Mouse (Mus musculus) heart, adult 9 months (tissue): ENCODE data around the gene Olfr68.
"Not testable (repeated sequence)": the region's sequence is repeated elsewhere in the genome, so short reads cannot be mapped to it uniquely, and the experiment has no call there.

Experiments used
- DNase-seq, 2 experiments: peaks; one replicate each; pipeline ENCODE4 v3.0.0; 2022; ENCODE audit warnings: low spot score in 2 of 2

Olfr68 gene

DNA sequence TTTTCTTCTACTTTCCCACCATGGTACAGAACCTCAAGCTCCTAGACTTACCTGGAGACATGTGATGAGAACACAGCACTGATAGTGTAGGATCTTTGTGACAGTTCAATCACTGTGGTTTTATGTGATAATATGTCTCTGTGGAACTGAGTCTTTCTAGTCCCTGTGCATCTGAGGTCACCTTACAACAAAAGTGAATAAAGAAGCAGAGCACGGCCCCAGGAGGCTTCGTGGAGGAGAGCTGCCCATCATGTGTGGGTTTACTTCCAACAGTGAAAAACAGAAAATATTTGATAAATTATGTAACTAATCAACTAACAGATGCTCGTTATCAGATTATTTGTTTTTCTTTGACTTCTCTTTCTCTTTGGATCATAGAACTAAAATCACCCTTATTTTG lies at the start of gene Olfr68:
Gene Olfr68 (minus strand): TSS at position 101 of the 400 bp plus-strand sequence.
- DNase-seq: no peak

DNA sequence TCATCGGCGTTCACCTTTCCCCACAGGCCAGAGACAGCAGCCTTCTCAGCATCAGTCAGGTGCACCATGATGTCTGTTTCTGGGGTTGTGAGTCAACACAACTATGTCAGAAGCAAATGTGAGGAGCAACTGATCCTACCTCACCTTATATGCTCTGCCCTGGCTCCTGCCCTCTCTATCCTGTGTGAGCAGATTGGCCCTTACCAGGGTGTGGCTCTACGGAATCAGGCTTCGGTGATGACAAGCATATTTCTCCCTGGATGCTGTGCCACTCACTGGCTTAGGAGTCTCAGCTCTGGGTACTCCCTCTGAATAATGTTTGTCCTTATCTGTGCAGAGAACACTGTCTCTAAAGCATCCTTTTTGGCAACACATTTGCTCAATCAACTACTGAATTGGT lies 48.3 kb upstream of the Olfr68 start, which contains the start of gene Hbb-bs:
Gene Hbb-bs (minus strand): TSS at position 289 of the 400 bp plus-strand sequence.
- no peak for DNase-seq

DNA sequence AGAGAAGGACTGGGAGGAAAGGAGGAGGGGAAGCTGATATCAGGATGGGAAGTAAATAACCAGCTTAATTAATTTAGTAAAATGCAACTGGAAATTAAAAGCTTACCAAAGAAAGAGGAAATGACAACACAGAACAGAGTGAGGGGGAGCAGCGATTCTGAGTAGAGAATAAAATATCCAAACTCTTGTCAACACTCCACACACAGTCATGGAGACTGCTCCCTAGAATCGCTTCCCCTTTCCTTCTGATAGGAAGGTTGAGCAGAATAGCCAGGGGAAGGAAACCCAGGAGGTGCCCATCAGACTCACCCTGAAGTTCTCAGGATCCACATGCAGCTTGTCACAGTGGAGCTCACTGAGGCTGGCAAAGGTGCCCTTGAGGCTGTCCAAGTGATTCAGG lies 47.6 kb upstream of the Olfr68 start:
- DNase-seq: not testable (repeated sequence)

DNA sequence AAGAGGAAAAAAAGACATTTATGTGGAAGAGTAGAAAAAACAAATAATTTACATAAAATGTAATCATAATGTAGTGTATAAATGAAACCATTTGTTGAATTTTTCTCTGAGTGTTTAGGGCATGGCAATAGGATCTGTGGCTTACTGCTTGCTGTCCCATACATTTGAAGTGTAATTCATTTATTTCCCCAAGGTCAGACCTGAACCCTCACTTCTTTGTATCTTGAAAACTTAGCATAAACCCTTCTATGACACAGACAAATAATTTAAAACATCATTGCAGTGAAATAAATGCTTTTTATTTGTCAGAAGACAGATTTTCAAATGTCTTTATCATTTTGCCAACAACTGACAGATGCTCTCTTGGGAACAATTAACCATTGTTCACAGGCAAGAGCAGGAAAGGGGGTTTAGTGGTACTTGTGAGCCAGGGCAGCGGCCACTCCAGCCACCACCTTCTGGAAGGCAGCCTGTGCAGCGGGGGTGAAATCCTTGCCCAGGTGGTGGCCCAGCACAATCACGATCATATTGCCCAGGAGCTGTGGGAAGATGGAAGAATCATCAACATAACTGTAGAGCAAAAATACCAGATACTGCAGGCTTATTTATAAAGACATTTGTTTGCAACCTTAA lies 46.9 kb upstream of the Olfr68 start:
- DNase-seq: no peak

DNA sequence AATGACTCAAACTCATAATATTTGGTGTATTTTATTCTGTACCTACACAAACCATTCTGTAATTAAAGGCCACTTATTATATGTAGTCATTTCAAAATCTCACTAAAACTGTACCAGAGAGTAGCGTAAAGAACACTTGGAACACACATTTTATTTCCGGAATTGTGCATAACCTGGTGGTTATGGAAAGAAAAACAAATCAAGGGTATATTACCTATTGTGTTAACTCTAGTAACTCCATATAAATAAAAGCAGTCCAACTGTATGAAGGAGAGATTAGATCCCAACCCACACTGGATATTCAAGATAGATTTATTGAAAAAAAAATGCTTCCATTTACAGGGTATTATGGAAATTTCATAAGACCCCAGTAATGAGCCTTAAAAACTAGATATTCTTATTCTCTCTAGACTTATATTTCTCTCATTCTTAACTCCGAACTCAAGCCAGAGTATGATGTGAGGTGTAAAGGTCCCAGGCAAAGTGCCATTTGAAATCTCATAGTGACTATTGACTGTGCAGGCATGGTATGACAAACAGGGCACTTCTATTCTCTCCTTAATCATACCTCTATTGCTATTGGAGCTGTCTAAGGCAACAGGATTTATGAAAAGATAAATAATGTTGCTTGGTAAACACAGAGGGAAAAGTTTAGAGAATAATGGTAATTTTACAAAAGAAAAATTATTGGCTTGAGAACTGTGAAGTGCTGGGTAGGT lies 46.2 kb upstream of the Olfr68 start:
- DNase-seq: no peak

DNA sequence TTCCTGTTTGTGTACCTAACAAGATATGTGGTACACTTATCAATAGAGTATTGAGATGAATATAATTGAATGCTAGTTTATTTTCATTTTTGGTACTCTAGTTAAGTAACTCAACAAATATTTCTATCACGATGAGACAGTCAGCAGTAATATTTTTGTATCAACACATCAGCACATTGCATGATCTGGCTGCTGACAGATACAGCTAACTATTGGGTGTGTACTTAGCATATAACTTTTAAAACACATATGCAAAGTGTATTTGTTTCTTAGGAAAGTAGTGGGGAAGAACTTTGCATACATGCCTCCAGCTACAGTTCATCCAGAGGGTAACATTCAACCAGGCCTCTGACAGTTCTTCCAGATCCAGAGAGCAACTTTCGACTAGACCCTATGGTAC lies 45.1 kb upstream of the Olfr68 start:
- DNase-seq: no peak

DNA sequence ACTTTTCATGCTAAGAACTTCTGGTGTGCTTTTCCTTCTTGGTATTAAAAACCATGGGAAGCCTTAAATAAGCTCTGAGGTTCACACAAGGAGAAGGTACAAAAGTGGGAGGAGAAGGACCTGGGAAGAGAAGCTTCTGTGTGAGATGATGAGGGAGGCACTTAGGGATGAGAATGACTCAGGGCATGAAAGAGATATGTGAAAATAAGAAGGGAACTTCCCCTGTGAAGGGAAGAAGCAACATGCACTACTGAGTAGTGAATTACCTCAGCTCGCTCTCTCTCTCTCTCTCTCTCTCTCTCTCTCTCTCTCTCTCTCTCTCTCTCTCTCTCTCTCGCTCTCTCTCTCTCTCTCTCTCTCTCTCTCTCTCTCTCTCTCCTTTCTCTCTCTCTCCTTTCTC lies 35.6 kb upstream of the Olfr68 start:
- DNase-seq: not testable (repeated sequence)

DNA sequence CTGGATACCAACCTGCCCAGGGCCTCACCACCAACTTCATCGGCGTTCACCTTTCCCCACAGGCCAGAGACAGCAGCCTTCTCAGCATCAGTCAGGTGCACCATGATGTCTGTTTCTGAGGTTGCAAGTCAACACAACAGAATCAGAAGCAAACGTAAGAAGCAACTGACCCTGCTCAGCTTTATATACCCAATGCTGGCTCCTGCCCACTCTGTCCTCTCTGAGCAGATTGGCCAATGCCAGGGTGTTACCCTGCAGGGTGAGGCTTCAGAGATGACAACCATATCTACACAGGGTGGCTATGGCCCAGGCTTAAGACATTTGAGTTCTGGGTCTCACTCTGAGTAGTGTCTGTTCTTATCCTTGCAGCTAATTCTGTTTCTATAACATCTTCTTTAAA lies 34.3 kb upstream of the Olfr68 start, which contains the start of gene Hbb-bt:
Gene Hbb-bt (minus strand): TSS at position 231 of the 400 bp plus-strand sequence.
- DNase-seq: no peak

DNA sequence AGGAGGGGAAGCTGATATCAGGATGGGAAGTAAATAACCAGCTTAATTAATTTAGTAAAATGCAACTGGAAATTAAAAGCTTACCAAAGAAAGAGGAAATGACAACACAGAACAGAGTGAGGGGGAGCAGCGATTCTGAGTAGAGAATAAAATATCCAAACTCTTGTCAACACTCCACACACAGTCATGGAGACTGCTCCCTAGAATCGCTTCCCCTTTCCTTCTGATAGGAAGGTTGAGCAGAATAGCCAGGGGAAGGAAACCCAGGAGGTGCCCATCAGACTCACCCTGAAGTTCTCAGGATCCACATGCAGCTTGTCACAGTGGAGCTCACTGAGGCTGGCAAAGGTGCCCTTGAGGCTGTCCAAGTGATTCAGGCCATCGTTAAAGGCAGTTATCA lies 33.7 kb upstream of the Olfr68 start:
- DNase-seq: not testable (repeated sequence)

DNA sequence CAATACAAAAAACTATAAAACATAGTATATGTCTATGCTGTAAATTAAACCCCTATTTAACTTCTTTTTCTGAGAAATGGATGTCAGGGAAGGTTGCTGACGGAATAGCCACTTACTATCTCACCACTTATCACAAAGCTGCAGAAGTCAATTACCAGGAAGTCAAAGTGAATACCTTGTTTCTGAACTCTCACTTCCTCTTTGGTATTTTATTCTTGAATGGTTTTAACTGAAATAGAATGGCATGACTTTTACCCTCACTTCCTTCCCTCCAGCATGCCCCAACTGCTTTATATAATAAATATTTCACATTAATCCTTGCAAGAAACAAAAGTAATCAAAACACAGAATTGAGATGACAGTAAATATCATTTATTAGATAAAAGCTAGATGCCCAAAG lies 32.7 kb upstream of the Olfr68 start:
- DNase-seq: no peak

DNA sequence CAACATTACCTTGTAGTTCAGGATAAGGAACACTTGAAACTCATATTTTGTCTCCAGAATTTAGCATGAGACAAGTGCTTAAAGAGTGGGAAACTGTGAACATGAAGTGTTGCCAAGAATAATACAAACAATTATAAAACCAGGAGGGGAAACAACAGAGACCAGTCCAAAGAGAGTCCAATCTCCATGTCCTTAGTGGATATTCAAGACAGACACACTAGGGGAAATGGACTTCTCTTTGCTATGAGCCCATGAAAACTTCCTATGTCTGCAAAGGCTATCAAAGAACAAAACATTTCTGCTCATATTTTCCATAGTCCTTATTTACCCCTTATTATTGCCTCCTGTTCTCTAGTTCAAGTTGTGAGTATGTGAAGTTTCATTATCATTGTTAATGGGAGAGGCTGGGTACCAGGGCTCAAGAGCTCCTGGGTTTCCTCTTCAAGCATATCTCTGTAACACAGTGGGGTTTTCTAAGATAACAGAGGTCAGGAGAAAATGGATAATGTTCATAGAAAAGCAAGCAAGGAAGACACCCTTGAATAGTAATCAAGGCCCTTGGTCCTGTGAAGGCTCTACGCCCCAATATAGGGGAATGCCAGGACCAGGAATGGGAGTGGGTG lies 31.8 kb upstream of the Olfr68 start:
- DNase-seq: no peak

DNA sequence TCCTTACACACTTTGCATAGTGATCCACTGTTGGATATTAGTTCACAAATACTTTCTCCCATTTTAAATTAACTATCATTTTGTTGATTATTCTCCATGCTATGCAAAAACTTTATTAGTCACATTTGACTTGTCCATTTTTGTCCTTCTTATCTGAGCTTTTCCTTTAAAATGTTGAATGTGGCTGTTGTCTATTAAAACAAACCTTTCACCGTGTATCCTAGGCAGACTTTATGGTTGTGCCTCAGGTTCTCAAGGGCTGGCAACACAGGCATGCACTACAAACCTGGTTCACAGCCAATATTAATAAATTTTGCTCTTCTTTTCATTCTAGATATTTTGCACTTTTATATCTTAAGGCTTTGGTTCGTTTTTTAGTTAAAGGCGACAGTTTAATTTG lies 31.2 kb upstream of the Olfr68 start:
- no peak for DNase-seq

DNA sequence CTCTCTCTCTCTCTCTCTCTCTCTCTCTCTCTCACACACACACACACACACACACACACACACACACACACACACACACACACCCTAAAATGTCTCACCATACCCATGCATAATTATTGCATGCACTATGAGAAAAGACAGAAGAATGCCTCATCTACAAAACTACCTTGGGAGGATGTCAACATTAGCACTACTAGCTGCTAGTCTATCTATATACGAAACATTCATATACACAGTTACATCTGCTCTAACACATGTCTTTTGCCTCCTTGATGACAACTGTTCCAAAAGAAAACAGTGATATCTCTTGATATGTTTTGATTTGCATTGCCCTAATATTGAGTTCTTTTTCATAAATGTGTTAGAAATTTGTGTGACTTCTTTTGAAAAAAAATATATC lies 30.8 kb upstream of the Olfr68 start:
- DNase-seq: no peak

DNA sequence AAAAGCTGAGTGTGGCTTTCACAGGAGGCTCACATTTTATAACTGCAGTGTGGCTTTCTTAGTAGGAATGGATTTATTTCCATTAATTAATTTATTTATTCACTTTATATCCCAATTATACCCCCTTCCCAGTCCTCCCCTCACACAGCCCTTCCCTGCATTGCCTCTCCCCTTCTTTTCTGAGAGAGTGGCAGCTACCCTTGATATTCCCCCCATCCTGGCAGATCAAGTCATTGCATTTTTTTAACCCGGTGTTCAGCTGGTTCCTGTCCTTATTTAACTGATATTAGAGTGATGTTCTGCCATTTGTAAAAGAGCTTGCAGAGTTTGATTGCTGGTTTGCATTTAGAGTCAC lies 30.3 kb upstream of the Olfr68 start:
- DNase-seq: no peak

DNA sequence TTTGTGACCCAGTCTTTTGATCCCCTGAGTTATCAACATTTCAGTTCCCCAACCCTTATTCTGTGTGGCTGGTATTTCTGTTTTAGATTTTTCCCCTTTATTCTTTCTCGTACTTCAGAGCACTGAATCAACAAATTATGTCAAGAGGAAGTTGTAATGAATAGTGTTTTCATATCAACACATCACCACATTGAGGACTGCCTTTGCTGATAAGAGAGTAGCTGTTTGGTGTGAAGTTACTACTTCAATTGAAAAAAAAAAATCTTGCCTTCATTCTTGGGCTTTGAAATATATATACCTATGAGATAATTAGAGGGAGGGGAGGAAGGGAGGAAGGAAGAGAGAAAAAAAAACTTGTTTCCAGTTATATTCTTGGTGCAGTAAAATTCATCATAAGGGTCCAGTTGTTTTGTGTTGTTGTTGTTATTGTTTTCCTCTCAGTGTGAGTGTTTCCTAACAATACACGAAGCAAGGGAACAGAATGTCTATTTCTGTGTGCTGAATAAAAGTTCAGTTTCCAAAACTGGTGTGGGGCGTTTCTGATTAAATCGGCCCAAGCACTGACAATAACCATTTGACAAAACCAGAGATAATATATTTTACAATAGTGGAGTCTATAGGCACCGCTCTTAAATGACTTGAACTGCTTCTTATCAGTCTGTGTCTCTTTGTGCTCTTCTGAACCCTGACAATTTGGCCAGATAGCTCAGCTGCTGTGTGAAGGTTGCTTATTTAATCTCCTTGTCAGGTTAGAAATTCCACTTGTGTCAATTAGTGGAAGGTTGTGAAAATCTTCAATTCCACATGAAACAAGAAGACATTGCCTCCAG lies 29.7 kb upstream of the Olfr68 start:
- DNase-seq: no peak

DNA sequence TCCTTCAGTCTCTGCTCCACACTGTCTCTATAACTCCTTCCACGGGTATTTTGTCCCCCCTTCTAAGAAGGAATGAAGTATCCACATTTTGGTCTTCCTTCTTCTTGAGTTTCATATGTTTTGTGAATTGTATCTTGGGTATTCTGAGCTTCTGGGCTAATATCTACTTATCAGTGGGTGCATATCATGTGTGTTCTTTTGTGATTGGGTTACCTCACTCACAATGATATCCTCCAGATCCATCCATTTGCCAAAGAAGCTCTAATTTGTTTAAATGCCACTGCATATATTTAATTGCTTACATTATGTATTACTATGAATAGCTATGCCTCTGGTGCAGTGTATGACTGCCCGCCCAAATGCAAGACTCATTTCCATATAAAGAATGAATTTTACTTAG lies 28.6 kb upstream of the Olfr68 start:
- DNase-seq: not testable (repeated sequence)

DNA sequence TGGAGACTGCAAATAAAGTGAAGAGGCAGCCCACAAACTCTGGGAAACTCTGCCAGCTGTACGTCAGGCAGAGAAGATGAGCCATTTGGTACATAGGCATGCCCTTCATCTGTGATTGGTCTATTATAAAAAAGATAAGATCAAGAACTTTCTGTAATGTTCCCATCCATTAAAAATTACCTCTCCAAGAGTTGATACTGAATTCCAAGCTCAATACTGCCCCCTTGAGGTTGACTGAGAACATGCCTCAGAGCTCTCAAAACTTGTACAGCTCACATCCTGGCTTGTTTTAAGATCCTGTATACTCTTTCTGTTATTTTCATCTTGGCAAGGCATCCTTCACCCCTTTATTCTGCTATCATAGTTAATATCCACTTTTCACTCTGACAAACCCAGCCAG lies 27.4 kb upstream of the Olfr68 start:
- DNase-seq: no peak

DNA sequence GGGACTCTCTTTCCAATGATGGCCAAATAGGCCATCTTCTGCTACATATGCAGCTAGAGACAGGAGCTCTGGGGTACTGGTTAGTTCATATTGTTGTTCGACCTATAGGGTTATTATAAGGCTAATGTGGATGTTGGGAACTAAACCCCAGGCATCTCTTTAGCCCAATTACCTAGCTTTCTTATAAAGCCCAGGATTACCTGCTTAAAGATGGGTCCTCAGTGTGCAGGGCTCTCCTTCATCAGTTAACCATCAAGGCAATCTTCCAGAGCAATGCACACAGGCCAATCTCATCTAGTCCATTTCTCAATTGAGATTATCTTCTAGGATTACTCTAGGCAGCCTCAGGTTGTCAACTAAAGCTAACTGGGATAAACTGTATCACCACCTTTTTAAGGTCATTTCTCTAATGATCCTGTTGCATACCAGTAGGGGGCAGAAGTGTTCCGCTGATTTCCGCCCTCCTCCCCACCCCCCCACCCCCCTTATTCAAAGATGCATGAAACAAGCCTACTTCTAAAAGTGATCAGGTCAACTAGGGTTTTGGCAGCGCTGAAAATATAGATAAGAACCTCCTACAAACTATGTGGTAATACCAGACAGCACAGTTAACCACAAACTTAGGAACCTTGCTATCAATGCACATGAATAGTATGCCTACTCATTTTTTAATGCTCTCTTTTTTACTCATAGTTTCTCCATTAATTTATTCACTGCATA lies 13.3 kb upstream of the Olfr68 start:
- no peak for DNase-seq

DNA sequence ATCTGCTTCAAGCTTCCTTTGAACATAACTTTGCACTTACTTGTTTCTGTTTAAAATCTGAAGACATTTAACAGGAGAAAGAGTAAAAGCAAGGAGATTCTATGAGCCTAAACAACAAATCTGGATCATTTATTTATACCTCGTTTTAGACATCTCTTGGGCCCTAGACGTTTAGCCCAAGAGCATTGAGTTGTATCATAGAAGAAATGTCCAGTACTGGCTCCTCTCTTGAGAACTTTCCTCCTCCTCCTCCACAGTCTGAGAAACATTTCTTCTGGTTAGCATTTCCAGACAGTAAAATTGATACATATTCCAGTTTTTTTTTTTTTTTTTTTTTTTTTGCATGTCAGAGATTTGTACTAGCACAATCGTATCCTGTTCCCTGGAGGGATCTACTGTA lies 12.2 kb upstream of the Olfr68 start, which contains the start of gene Olfr67:
Gene Olfr67 (minus strand): TSS at position 101 of the 400 bp plus-strand sequence.
- no peak for DNase-seq

DNA sequence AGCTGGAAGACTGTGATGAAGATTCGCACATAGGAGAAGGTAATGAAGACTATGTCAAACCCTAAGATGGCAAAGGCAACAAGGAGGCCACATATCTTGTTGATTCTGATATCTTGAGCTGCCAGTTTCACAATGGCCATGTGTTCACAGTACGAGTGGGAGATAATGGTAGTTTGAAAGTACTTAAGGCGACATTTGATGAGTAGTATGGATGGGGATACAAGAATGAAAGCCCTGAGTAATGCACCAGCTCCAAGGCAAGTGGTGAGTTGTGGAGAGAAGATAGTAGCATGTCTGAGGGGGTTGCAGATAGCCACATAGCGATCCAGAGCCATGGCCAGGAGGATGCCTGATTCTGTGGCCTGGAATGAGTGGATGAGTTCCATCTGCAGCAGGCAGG lies 1.8 kb downstream of the Olfr68 start:
- DNase-seq: not testable (repeated sequence)

DNA sequence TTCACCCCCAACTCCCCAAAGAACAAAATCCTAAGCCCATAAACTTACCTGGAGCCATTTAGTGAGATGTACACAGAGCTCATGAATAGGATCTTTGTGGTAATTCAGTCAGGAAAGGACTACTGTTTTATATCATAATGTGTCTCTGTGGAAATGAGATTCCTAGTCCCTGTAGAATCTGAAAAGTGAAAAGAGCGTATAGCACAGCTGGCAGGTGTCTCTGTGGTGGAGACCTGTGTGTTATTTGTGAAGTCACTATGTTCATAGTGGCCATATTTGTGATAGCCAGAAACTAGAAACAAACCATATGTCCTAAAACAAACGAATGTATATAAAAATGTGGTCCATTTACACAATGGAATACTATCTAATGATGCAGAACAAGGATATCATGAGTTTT lies 8.0 kb downstream of the Olfr68 start, which contains the start of gene Olfr69:
Gene Olfr69 (minus strand): TSS at position 101 of the 400 bp plus-strand sequence.
- no peak for DNase-seq
